Mouse (Mus musculus) erythroblast, embryonic 14.5 days (primary cell): Measurements from ENCODE around the gene Palm2. TPM values are rescaled to one million over a fixed set of nuclear protein-coding genes. Genes with fewer than 3 reads are reported as not detected.

Experiments used
- H3K27me3 ChIP-seq: 2 replicates; pipeline ENCODE4 v1.6.1; 2012; ENCODE audit warnings: inconsistent platforms; ENCODE audit not compliant: control insufficient read depth
- H3K36me3 ChIP-seq: 2 replicates; pipeline ENCODE4 v1.6.1; 2012; ENCODE audit warnings: mild to moderate bottlenecking, inconsistent platforms; ENCODE audit not compliant: control insufficient read depth
- H3K4me1 ChIP-seq: 2 replicates; pipeline ENCODE4 v1.6.1; 2012; ENCODE audit warnings: inconsistent platforms; ENCODE audit not compliant: control insufficient read depth
- H3K4me3 ChIP-seq: replicated peaks from 2 replicates; pipeline ENCODE3; 2012; ENCODE audit warnings: moderate library complexity, mild to moderate bottlenecking, inconsistent platforms
- H3K9me3 ChIP-seq: 2 replicates; pipeline ENCODE4 v1.6.1; 2012; ENCODE audit warnings: low read length, inconsistent platforms, mixed read lengths; ENCODE audit not compliant: control insufficient read depth
- GATA1 ChIP-seq: IDR thresholded peaks from 2 replicates; pipeline ENCODE4 v1.6.1; 2012; ENCODE audit warnings: low read length, inconsistent platforms, mixed read lengths
- TAL1 ChIP-seq: IDR thresholded peaks from 3 replicates; pipeline ENCODE4 v1.6.1; 2012; ENCODE audit warnings: low read length, inconsistent platforms, mixed read lengths
- polyA plus RNA-seq: library from polyadenylated mRNA; stranded (reverse); fragments of >175 nt; gene quantifications from 2 replicates; pipeline ENCODE4 v1.2.3, GENCODE M21; 2012

Palm2 gene
- polyA plus RNA-seq, 1 experiment, result not detected

- no peaks in the 10 kb centered on the region for H3K9me3 ChIP-seq
- H3K27me3 ChIP-seq, result no peaks in the 10 kb centered on the region
- no peak overlapping the region for H3K4me3 ChIP-seq
- TF ChIP-seq TAL1 (no peak), GATA1 (no peak)
- no peaks in the 10 kb centered on the region for H3K36me3 ChIP-seq
- no peaks in the 10 kb centered on the region for H3K4me1 ChIP-seq
Measured at GRCm38 (mm10) chr4:57730801-57731598, 297.0 kb downstream of the Palm2 start.

DNA sequence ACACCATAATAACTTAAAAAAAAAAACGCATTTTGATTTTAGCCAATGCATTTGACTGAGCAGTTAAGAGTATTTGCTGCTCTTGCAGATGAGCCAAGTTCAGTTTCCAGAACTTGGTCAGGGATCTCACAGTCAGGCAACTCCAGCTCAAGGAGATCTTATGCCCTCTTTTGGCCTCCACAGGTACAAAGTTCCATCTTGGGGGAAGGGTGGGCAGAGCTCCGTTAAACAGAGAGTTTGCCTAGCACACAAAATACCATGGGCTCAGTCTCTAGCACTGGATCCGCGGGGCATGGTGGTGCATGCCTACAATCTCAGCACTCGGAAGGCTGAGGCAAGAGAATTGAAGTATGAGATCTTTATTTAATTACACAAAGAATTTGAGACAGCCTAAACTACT is 298.3 kb downstream of the Palm2 start:
- Histone ChIP-seq H3K4me1 (no peaks in the 10 kb centered on the region), H3K9me3 (no peaks in the 10 kb centered on the region), H3K27me3 (no peaks in the 10 kb centered on the region), H3K4me3 (no peak overlapping the region), H3K36me3 (no peaks in the 10 kb centered on the region)
- TF ChIP-seq GATA1 (no peak), TAL1 (no peak)

DNA sequence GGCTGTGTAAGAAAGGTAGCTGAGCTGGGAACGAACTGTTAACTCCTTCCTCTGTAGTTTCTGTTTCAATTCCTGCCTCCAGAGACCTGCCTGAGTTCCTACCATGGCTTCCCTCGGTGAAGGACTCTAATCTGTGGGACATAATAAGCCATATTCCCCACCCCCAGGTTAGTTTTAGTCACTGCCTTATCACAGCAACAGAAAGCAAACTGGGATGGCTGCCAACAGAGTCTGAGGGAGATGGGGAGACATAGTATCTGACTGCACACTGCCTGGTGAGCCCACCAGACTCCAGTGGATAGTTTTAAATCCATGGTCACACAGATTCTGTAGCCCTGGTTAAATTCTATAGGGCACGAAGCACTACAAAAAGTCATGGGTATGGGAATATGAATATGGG is 299.4 kb downstream of the Palm2 start:
- H3K4me1 ChIP-seq, result no peaks in the 10 kb centered on the region
- H3K9me3 ChIP-seq, result no peaks in the 10 kb centered on the region
- no peaks in the 10 kb centered on the region for H3K36me3 ChIP-seq
- TF ChIP-seq TAL1 (no peak), GATA1 (no peak)
- no peaks in the 10 kb centered on the region for H3K27me3 ChIP-seq
- no peak overlapping the region for H3K4me3 ChIP-seq

GRCm38 (mm10) chr4:57735426-57735825 is 301.4 kb downstream of the Palm2 start:
- Histone ChIP-seq H3K4me1 (no peaks in the 10 kb centered on the region), H3K36me3 (no peaks in the 10 kb centered on the region), H3K9me3 (no peaks in the 10 kb centered on the region), H3K27me3 (no peaks in the 10 kb centered on the region), H3K4me3 (no peak overlapping the region)
- TF ChIP-seq TAL1 (no peak), GATA1 (no peak)

- H3K36me3 ChIP-seq, result no peaks in the 10 kb centered on the region
- no peak overlapping the region for H3K4me3 ChIP-seq
- no peaks in the 10 kb centered on the region for H3K4me1 ChIP-seq
- no peaks in the 10 kb centered on the region for H3K27me3 ChIP-seq
- TF ChIP-seq TAL1 (no peak), GATA1 (no peak)
- H3K9me3 ChIP-seq, result no peaks in the 10 kb centered on the region
Measured at GRCm38 (mm10) chr4:57738856-57739552, 305.0 kb downstream of the Palm2 start.

DNA sequence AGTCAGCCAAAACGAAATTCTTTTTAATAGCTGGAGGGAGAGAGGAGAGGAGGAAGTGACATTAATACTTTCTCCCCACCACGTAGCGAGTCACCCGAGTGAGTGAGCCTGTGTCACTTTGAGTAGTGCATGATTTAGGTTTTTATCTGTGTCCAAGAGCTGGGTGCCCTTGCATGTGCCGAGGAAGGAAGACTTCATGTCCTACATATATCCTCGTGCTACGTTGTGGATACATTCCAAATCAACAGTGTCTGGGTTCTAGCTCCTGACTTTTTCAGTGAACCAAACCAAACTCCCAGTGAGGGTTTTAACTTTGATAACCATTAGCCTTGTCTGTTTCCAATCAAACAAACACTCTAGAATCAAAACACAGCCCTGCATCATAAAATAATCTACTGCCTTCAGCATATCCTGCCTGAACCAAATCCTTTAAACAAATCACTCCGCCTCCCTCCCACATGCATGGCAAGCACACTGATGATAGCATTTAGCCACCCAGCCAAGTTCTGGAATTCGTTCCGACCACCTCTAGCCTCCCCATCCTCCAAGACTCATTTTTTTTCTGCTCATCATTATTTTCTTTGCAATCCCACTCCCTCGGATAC is 309.4 kb downstream of the Palm2 start:
- Histone ChIP-seq H3K27me3 (no peaks in the 10 kb centered on the region), H3K4me3 (no peak overlapping the region), H3K9me3 (peaks cover 5% of the 10 kb centered on the region; the same call in 1 of the 2 replicates), H3K36me3 (no peaks in the 10 kb centered on the region), H3K4me1 (no peaks in the 10 kb centered on the region)
- TF ChIP-seq TAL1 (no peak), GATA1 (no peak)

GRCm38 (mm10) chr4:57750651-57751050 is 316.6 kb downstream of the Palm2 start:
- Histone ChIP-seq H3K27me3 (no peaks in the 10 kb centered on the region), H3K4me3 (no peak overlapping the region), H3K9me3 (peaks cover 4% of the 10 kb centered on the region; the same call in 1 of the 2 replicates), H3K4me1 (no peaks in the 10 kb centered on the region), H3K36me3 (no peaks in the 10 kb centered on the region)
- no peak for TF ChIP-seq GATA1
- no peak for TF ChIP-seq TAL1

DNA sequence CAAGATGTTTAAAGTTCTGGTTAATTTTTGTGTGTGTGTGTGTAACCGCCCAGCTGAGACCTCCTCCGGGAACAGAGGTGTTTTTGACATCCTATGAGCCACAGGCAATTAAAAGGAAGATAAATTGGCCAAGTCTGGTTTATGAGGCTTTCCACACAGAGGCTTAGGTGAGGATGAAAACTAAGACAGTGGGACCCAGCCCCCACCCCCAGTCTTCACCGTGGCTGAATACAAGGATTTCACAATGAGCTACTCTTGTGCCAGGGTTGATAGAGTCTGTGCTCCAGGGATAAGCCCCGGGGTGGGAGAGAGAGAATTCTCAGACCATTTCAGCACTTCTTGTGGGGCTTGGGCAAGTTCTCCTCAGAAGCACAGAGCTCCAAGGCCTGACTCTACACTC is 317.0 kb downstream of the Palm2 start:
- H3K36me3 ChIP-seq, result no peaks in the 10 kb centered on the region
- no peaks in the 10 kb centered on the region for H3K4me1 ChIP-seq
- H3K4me3 ChIP-seq, result no peak overlapping the region
- H3K9me3 ChIP-seq, result peaks cover under 1% of the 10 kb centered on the region; the same call in 1 of the 2 replicates
- no peaks in the 10 kb centered on the region for H3K27me3 ChIP-seq
- no peak for TF ChIP-seq TAL1
- no peak for TF ChIP-seq GATA1

GRCm38 (mm10) chr4:57751566-57751965 is 317.5 kb downstream of the Palm2 start:
- Histone ChIP-seq H3K4me3 (no peak overlapping the region), H3K9me3 (no peaks in the 10 kb centered on the region)
- no peak for TF ChIP-seq GATA1
- TF ChIP-seq TAL1, result no peak

More at GRCm38 (mm10) chr4:57751566-57751965, 317.5 kb downstream of the Palm2 start:
- no peaks in the 10 kb centered on the region for H3K4me1 ChIP-seq
- no peaks in the 10 kb centered on the region for H3K27me3 ChIP-seq
- H3K36me3 ChIP-seq, result no peaks in the 10 kb centered on the region
